Mouse (Mus musculus): Measurements from ENCODE around the gene Plcb2. TPM values are rescaled to one million over a fixed set of nuclear protein-coding genes. Genes with fewer than 3 reads are reported as not detected.

The Plcb2 gene
- polyA plus RNA-seq, 1 experiment from 2014 or later, result 0.24 TPM

DNA sequence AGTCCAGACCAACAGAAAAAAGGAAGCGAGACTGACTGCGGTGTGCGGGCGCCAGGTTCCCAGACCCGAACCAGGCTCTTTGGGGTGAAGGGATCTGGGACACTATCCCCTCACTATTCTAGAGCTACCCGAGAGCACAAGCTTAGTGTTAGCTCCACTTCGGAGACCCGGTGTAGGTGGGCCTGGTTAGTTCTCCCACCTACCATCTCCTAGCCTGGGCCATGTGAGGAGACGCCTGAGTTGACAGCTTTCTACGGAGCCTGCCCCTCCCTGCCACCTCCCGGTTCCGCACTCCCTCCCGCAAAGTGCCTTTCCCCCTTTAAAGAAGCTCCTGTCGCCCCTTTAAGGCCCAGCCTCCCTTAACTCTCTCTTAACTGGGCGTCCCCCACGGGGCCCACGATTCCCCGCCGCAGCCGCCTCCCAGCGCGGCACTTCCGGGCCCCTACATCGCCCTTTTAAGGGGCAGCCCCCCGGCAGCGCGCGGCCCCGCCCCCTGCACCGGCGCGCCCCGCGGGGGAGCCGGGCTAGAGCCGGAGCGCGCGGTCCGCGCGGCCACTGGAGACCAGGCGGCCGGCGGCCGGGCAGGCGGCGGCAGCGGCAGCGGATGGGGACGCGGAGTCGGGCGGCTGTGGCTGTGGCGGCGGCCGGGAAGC is 17.1 kb upstream of the Plcb2 start, which contains the start of gene Inafm2:
TSS of gene Inafm2 (plus strand) at position 527 of the 653 bp plus-strand sequence.
- H3K27ac ChIP-seq (ENCODE audit: low read depth, low read length), result peak within 1 kb of the TSS; percentile 49; the same call in 1 of the 2 replicates
- peaks cover 24% of the 10 kb centered on the region for H3K4me1 ChIP-seq (ENCODE audit: control insufficient read depth, insufficient read depth, low read length)
- peak within 1 kb of the TSS; percentile 90 for H3K9ac ChIP-seq (ENCODE audit: low read length)
- H3K36me3 ChIP-seq (ENCODE audit: control insufficient read depth, insufficient read depth, low read length), result no peaks in the 10 kb centered on the region; the same call in 1 of the 2 replicates
- peak within 1 kb of the TSS; percentile 92 for H3K4me3 ChIP-seq (ENCODE audit: low read depth, low read length)
- ATAC-seq (ENCODE audit: insufficient read depth, low FRiP score, low TSS enrichment) (peak; percentile 86), DNase-seq (ENCODE audit: low spot score) (peak; percentile 94)
- under 1% methylated on average over 28 of the region's 57 CpGs for WGBS
- H3K4me2 ChIP-seq (ENCODE audit: low read depth), result peak within 1 kb of the TSS; percentile 97
- no peaks in the 10 kb centered on the region for H3K9me3 ChIP-seq (ENCODE audit: control insufficient read depth, low read length)
- peaks cover 8% of the 10 kb centered on the region for H3K27me3 ChIP-seq (ENCODE audit: control insufficient read depth, insufficient read depth, low read length)

DNA sequence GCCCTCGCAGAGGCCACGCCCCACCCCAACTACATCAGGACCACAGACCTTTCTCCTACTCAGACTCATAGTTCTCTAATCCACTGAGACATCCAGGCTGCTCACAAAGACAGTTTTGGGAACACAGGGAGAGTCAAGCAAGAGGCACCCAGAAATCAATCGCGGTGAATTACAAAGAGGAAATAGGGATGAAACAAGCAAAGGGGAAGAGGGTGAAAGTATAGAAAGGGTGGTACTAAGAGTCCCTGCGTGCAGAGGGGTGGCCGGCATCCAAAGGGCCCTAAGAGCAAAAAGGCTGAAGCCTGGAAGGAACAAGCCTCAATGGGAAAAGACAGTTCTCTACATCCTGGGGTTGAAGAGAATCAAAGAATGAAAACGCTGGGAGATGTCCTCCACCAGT is 16.4 kb upstream of the Plcb2 start:
- 4% methylated on average over 7 of the region's 7 CpGs for WGBS
- Histone ChIP-seq H3K9ac (ENCODE audit: low read length) (no peak overlapping the region), H3K27me3 (ENCODE audit: control insufficient read depth, insufficient read depth, low read length) (peaks cover 8% of the 10 kb centered on the region), H3K9me3 (ENCODE audit: control insufficient read depth, low read length) (no peaks in the 10 kb centered on the region), H3K4me2 (ENCODE audit: low read depth) (peak overlapping the region; percentile 97; the same call in 1 of the 2 replicates), H3K4me3 (ENCODE audit: low read depth, low read length) (no peak overlapping the region), H3K36me3 (ENCODE audit: control insufficient read depth, insufficient read depth, low read length) (no peaks in the 10 kb centered on the region; the same call in 1 of the 2 replicates), H3K27ac (ENCODE audit: low read depth, low read length) (no peak overlapping the region), H3K4me1 (ENCODE audit: control insufficient read depth, insufficient read depth, low read length) (peaks cover 24% of the 10 kb centered on the region)
- DNase-seq (ENCODE audit: low spot score) (no peak), ATAC-seq (ENCODE audit: insufficient read depth, low FRiP score, low TSS enrichment) (no peak)

- peak; percentile 50 for DNase-seq (ENCODE audit: low spot score)
- Histone ChIP-seq H3K4me1 (ENCODE audit: control insufficient read depth, insufficient read depth, low read length) (peaks cover 22% of the 10 kb centered on the region), H3K27ac (ENCODE audit: low read depth, low read length) (no peak overlapping the region), H3K27me3 (ENCODE audit: control insufficient read depth, insufficient read depth, low read length) (peaks cover 8% of the 10 kb centered on the region), H3K9me3 (ENCODE audit: control insufficient read depth, low read length) (no peaks in the 10 kb centered on the region), H3K4me2 (ENCODE audit: low read depth) (no peak overlapping the region), H3K9ac (ENCODE audit: low read length) (no peak overlapping the region), H3K36me3 (ENCODE audit: control insufficient read depth, insufficient read depth, low read length) (no peaks in the 10 kb centered on the region), H3K4me3 (ENCODE audit: low read depth, low read length) (no peak overlapping the region)
- no peak for ATAC-seq (ENCODE audit: insufficient read depth, low FRiP score, low TSS enrichment)
- 25% methylated on average over 8 of the region's 8 CpGs for WGBS
These were observed 15.2 kb upstream of the Plcb2 start for GRCm38 (mm10) chr2:118743261-118743943.

- Histone ChIP-seq H3K27me3 (ENCODE audit: control insufficient read depth, insufficient read depth, low read length) (peaks cover 8% of the 10 kb centered on the region), H3K27ac (ENCODE audit: low read depth, low read length) (no peak overlapping the region), H3K36me3 (ENCODE audit: control insufficient read depth, insufficient read depth, low read length) (no peaks in the 10 kb centered on the region), H3K4me3 (ENCODE audit: low read depth, low read length) (no peak overlapping the region), H3K9ac (ENCODE audit: low read length) (no peak overlapping the region), H3K4me1 (ENCODE audit: control insufficient read depth, insufficient read depth, low read length) (peaks cover 9% of the 10 kb centered on the region), H3K9me3 (ENCODE audit: control insufficient read depth, low read length) (no peaks in the 10 kb centered on the region), H3K4me2 (ENCODE audit: low read depth) (no peak overlapping the region)
- DNase-seq (ENCODE audit: low spot score) (no peak), ATAC-seq (ENCODE audit: insufficient read depth, low FRiP score, low TSS enrichment) (no peak)
- 73% methylated on average over 9 of the region's 9 CpGs for WGBS
These were observed 12.9 kb upstream of the Plcb2 start for GRCm38 (mm10) chr2:118741183-118741582.

- no peaks in the 10 kb centered on the region for H3K9me3 ChIP-seq (ENCODE audit: control insufficient read depth, low read length)
- H3K36me3 ChIP-seq (ENCODE audit: control insufficient read depth, insufficient read depth, low read length), result no peaks in the 10 kb centered on the region
- DNase-seq (ENCODE audit: low spot score), result no peak
- peaks cover 9% of the 10 kb centered on the region for H3K4me1 ChIP-seq (ENCODE audit: control insufficient read depth, insufficient read depth, low read length)
- ATAC-seq (ENCODE audit: insufficient read depth, low FRiP score, low TSS enrichment), result no peak
- H3K9ac ChIP-seq (ENCODE audit: low read length), result no peak overlapping the region
- H3K27me3 ChIP-seq (ENCODE audit: control insufficient read depth, insufficient read depth, low read length), result peaks cover 8% of the 10 kb centered on the region
- H3K27ac ChIP-seq (ENCODE audit: low read depth, low read length), result no peak overlapping the region
- WGBS, result 73% methylated on average over 3 of the region's 3 CpGs
- H3K4me2 ChIP-seq (ENCODE audit: low read depth), result no peak overlapping the region
- H3K4me3 ChIP-seq (ENCODE audit: low read depth, low read length), result no peak overlapping the region
These were observed 12.1 kb upstream of the Plcb2 start for GRCm38 (mm10) chr2:118740341-118740740.

DNA sequence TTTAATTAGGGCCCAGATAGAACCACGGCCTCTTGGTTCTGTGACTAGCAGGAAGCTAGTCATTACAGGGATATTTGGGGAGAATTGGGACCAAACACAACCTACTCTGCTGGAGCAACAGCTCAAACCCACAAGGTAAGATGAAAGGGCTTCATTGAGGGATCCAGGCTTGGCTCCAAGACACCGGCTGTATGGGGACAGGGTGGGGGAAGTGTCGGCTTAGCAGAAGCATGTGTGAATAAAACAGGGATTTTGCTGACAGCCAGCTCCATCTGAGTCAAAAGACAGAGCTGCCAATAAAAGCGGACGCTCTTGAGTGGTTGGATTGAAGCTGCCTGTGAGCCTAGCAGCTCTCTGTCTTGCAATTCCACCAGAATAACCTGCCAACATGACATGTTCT is 5.1 kb upstream of the Plcb2 start:
- no peak overlapping the region for H3K4me3 ChIP-seq (ENCODE audit: low read depth, low read length)
- 67% methylated on average over 5 of the region's 5 CpGs for WGBS
- no peaks in the 10 kb centered on the region for H3K9me3 ChIP-seq (ENCODE audit: control insufficient read depth, low read length)
- no peak for DNase-seq (ENCODE audit: low spot score)
- no peak overlapping the region for H3K9ac ChIP-seq (ENCODE audit: low read length)
- H3K36me3 ChIP-seq (ENCODE audit: control insufficient read depth, insufficient read depth, low read length), result no peaks in the 10 kb centered on the region
- ATAC-seq (ENCODE audit: insufficient read depth, low FRiP score, low TSS enrichment), result no peak
- H3K4me1 ChIP-seq (ENCODE audit: control insufficient read depth, insufficient read depth, low read length), result peaks cover under 1% of the 10 kb centered on the region; the same call in 1 of the 2 replicates
- H3K4me2 ChIP-seq (ENCODE audit: low read depth), result no peak overlapping the region
- H3K27ac ChIP-seq (ENCODE audit: low read depth, low read length), result no peak overlapping the region
- peaks cover 10% of the 10 kb centered on the region; the same call in 1 of the 2 replicates for H3K27me3 ChIP-seq (ENCODE audit: control insufficient read depth, insufficient read depth, low read length)

DNA sequence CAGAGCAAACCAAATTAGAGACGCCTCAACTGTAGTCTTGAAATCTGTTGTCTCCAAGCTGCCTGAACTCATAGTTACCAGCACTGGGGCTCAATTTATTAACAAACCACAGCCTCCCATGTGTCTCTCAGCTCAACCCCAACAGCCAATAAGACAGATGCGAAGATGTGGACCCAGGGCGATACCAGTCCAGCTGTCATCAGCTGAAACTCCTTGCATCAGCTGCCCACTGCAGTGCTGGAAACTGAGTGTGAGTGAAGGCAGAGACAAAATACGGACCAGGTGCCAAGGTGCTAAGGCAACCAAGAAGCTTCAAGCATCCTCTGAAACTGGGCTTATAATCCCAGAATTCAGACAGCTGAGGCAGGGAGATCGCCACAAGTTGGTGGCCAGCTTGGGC is 3.7 kb upstream of the Plcb2 start:
- H3K36me3 ChIP-seq (ENCODE audit: control insufficient read depth, insufficient read depth, low read length), result no peaks in the 10 kb centered on the region
- H3K27me3 ChIP-seq (ENCODE audit: control insufficient read depth, insufficient read depth, low read length), result peaks cover 12% of the 10 kb centered on the region; the same call in 1 of the 2 replicates
- H3K4me1 ChIP-seq (ENCODE audit: control insufficient read depth, insufficient read depth, low read length), result peaks cover 3% of the 10 kb centered on the region; the same call in 1 of the 2 replicates
- H3K4me3 ChIP-seq (ENCODE audit: low read depth, low read length), result no peak overlapping the region
- H3K27ac ChIP-seq (ENCODE audit: low read depth, low read length), result no peak overlapping the region
- WGBS, result 79% methylated on average over 5 of the region's 5 CpGs
- H3K9me3 ChIP-seq (ENCODE audit: control insufficient read depth, low read length), result no peaks in the 10 kb centered on the region
- no peak overlapping the region for H3K9ac ChIP-seq (ENCODE audit: low read length)
- H3K4me2 ChIP-seq (ENCODE audit: low read depth), result no peak overlapping the region
- no peak for DNase-seq (ENCODE audit: low spot score)
- no peak for ATAC-seq (ENCODE audit: insufficient read depth, low FRiP score, low TSS enrichment)

DNA sequence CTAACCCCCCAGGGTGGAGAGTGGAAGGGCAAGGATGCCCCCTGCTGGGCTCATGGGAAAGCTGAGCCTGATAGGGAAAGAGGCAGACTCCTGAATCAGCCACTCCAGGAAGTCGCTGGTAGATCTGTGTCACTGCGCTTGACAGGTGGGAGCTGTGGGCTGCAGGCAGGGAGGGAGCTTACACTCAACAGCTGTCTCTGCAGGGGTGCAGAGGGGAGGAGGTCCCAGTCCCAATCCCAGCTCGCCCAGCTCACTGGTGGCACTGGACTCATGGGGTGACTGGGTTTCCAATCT is 2.3 kb upstream of the Plcb2 start:
- H3K36me3 ChIP-seq (ENCODE audit: control insufficient read depth, insufficient read depth, low read length), result no peaks in the 10 kb centered on the region
- H3K27me3 ChIP-seq (ENCODE audit: control insufficient read depth, insufficient read depth, low read length), result peaks cover 12% of the 10 kb centered on the region; the same call in 1 of the 2 replicates
- no peak overlapping the region for H3K9ac ChIP-seq (ENCODE audit: low read length)
- WGBS, result 5% methylated on average over 3 of the region's 3 CpGs
- H3K4me1 ChIP-seq (ENCODE audit: control insufficient read depth, insufficient read depth, low read length), result peaks cover 3% of the 10 kb centered on the region; the same call in 1 of the 2 replicates
- H3K4me3 ChIP-seq (ENCODE audit: low read depth, low read length), result no peak overlapping the region
- H3K27ac ChIP-seq (ENCODE audit: low read depth, low read length), result no peak overlapping the region
- ATAC-seq (ENCODE audit: insufficient read depth, low FRiP score, low TSS enrichment) (no peak), DNase-seq (ENCODE audit: low spot score) (peak; percentile 51)
- no peak overlapping the region for H3K4me2 ChIP-seq (ENCODE audit: low read depth)
- H3K9me3 ChIP-seq (ENCODE audit: control insufficient read depth, low read length), result no peaks in the 10 kb centered on the region
